Mouse (Mus musculus): ENCODE data around the gene Aida. TPM values are rescaled to one million over a fixed set of nuclear protein-coding genes. Genes with fewer than 3 reads are reported as not detected.

Aida gene
- total and polyA plus RNA-seq, 3 experiments = 17.7 to 36.0 TPM; not detected in 1

- TF ChIP-seq ETS1 (IDR thresholded peaks at IDR 0.05; ENCODE audit: low read depth, low read length) = peak; percentile 47; the same call in 1 of the 2 replicates
- peak; percentile 55; the same call in 1 of the 2 replicates for TF ChIP-seq MAZ (IDR thresholded peaks at IDR 0.05; ENCODE audit: low read depth, low read length)
- peak; percentile 97 for TF ChIP-seq USF1 (IDR thresholded peaks at IDR 0.05; ENCODE audit: low read depth, low read length)
- no peak for TF ChIP-seq GABPA (IDR thresholded peaks at IDR 0.05; ENCODE audit: low read depth, low read length)
- peak; percentile 93 for TF ChIP-seq MAX (IDR thresholded peaks at IDR 0.05; ENCODE audit: low read length)
- no peak for TF ChIP-seq CHD2 (IDR thresholded peaks at IDR 0.05; ENCODE audit: low read length)
- TF ChIP-seq TAL1 (IDR thresholded peaks at IDR 0.05; ENCODE audit: low read length) = peak; percentile 26; the same call in 1 of the 2 replicates
- no peak for TF ChIP-seq SMC3 (IDR thresholded peaks at IDR 0.05; ENCODE audit: low read depth, low read length)
- no peak for TF ChIP-seq ZC3H11A (IDR thresholded peaks at IDR 0.05; ENCODE audit: low read depth, low read length)
- no peak for TF ChIP-seq ZKSCAN1 (IDR thresholded peaks at IDR 0.05; ENCODE audit: low read depth, low read length)
- TF ChIP-seq NELFE (IDR thresholded peaks at IDR 0.05; ENCODE audit: low read depth, low read length) = peak; percentile 85
- TF ChIP-seq KAT2A (conservative IDR thresholded peaks at IDR 0.05; ENCODE audit: low read depth, low read length) = no peak; the same call in 1 of the 2 replicates
- peak in 1 of 2 experiments; percentile 83; a peak in 2 of 4 replicates for TF ChIP-seq POLR2A (IDR thresholded peaks at IDR 0.05; ENCODE audit: control insufficient read depth in 1 of 2, insufficient read depth in 1 of 2, low read depth in 1 of 2, low read length in 2 of 2, poor library complexity in 1 of 2)
Measured at GRCm38 (mm10) chr1:183296877-183297383, 540 bp downstream of the Aida start, which contains the start of gene Brox (continued).

GRCm38 (mm10) chr1:183297473-183297885, 1.1 kb downstream of the Aida start:
- no peaks in the 10 kb centered on the region for H3K27me3 ChIP-seq (ENCODE audit: control insufficient read depth in 1 of 2, insufficient read depth in 2 of 2, low read length in 2 of 2)

DNA sequence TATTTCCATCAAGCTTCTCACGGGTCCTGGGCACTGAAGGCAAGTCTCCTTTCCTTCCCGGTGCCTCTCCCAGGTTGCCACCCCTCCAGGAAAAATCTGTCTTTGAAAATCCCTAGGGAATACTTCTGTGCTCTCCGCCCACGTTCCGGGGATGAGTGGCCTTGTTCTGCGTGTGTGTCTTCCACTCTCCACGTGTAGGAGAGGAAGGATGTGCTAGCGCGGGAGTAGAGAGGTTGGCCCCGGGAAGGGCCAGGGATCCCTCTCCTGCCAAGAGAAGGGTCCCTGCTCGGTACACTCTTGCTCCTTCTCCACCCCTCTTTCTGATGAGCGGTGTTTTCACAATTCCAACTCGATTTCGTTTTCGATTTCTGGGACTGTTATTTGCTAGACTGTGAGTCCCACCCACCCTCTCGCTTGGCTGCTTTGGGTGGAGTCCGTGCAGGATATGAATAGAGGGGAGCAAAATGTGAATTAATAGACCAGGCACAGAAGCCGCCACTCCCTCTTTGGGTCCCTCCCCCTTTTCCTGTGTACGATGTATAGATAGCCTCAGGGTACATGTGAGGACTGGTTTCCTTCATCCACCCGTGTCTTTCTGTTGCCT, 1.6 kb downstream of the Aida start:
- Histone ChIP-seq H3K27ac (ENCODE audit: control insufficient read depth, low read depth, low read length) (peak overlapping the region; percentile 56), H3K9me3 (replicated peaks; ENCODE audit: insufficient read depth, low read length) (no peaks in the 10 kb centered on the region), H3K27me3 (ENCODE audit: control insufficient read depth in 1 of 2, insufficient read depth in 2 of 2, low read length in 2 of 2) (no peaks in the 10 kb centered on the region), H3K9ac (ENCODE audit: control insufficient read depth, low read depth, low read length, poor library complexity, severe bottlenecking) (peak overlapping the region; percentile 62), H3K4me3 (ENCODE audit: control insufficient read depth in 1 of 2, insufficient read depth in 1 of 2, low read depth in 2 of 2, low read length in 2 of 2) (peak overlapping the region; percentile 58 to 67), H3K79me2 (ENCODE audit: control insufficient read depth, insufficient read depth, low read length, poor library complexity) (peaks cover 9% of the 10 kb centered on the region; the same call in 1 of the 2 replicates), H3K36me3 (ENCODE audit: control insufficient read depth in 1 of 2, insufficient read depth in 2 of 2, low read length in 2 of 2) (peaks cover 0 to 4% of the 10 kb centered on the region in 2 experiments; a peak in 2 of 4 replicates), H3K4me1 (ENCODE audit: control insufficient read depth in 1 of 2, insufficient read depth in 2 of 2, low read length in 2 of 2) (no peaks in the 10 kb centered on the region)
- peak; percentile 92 for DNase-seq (ENCODE audit: low read depth, low spot score)
- TF ChIP-seq POLR2AphosphoS2 (IDR thresholded peaks at IDR 0.05; ENCODE audit: low read length) (no peak), CTCF (IDR thresholded peaks at IDR 0.05 in 2 of 3, conservative IDR thresholded peaks at IDR 0.05 in 1 of 3; ENCODE audit: control insufficient read depth in 1 of 3, insufficient read depth in 1 of 3, low read depth in 2 of 3, low read length in 3 of 3, poor library complexity in 1 of 3, severe bottlenecking in 1 of 3) (no peak), MAFK (IDR thresholded peaks at IDR 0.05; ENCODE audit: borderline replicate concordance, low read depth, low read length) (no peak), EP300 (IDR thresholded peaks at IDR 0.05; ENCODE audit: low read depth in 1 of 2, low read length in 2 of 2) (peak in 1 of 2 experiments; percentile 35; a peak in 1 of 4 replicates), SMC3 (IDR thresholded peaks at IDR 0.05; ENCODE audit: low read depth, low read length) (no peak), MYC (IDR thresholded peaks at IDR 0.05; ENCODE audit: low read depth, low read length) (peak; percentile 49; the same call in 1 of the 2 replicates), NELFE (IDR thresholded peaks at IDR 0.05; ENCODE audit: low read depth, low read length) (peak; percentile 67), MAX (IDR thresholded peaks at IDR 0.05; ENCODE audit: low read length) (peak; percentile 57), CHD2 (IDR thresholded peaks at IDR 0.05; ENCODE audit: low read length) (no peak), SIN3A (IDR thresholded peaks at IDR 0.05; ENCODE audit: low read length) (peak; percentile 84), GATA1 (IDR thresholded peaks at IDR 0.05; ENCODE audit: low read depth, low read length) (no peak), NRF1 (IDR thresholded peaks at IDR 0.05; ENCODE audit: insufficient read depth, low read depth, low read length, poor library complexity, severe bottlenecking) (peak; percentile 28; the same call in 1 of the 2 replicates), ZKSCAN1 (IDR thresholded peaks at IDR 0.05; ENCODE audit: low read depth, low read length) (no peak), TCF12 (IDR thresholded peaks at IDR 0.05; ENCODE audit: low read depth, low read length) (peak; percentile 60; the same call in 1 of the 2 replicates), POLR2AphosphoS5 (IDR thresholded peaks at IDR 0.05; ENCODE audit: borderline replicate concordance, low read depth, low read length) (0 out of 2 replicates have a peak, but pooled peaks have one; percentile 47), RAD21 (IDR thresholded peaks at IDR 0.05; ENCODE audit: low read depth, low read length) (no peak), MXI1 (IDR thresholded peaks at IDR 0.05; ENCODE audit: low read depth, low read length) (peak; percentile 92), ELF1 (IDR thresholded peaks at IDR 0.05; ENCODE audit: low read depth, low read length) (peak; percentile 58)

More at GRCm38 (mm10) chr1:183297473-183297885, 1.1 kb downstream of the Aida start:
- H3K4me3 ChIP-seq (ENCODE audit: control insufficient read depth in 1 of 2, insufficient read depth in 1 of 2, low read depth in 2 of 2, low read length in 2 of 2) = peak overlapping the region; percentile 58 to 67
- H3K36me3 ChIP-seq (ENCODE audit: control insufficient read depth in 1 of 2, insufficient read depth in 2 of 2, low read length in 2 of 2) = peaks cover 0 to 6% of the 10 kb centered on the region in 2 experiments; a peak in 2 of 4 replicates
- peak overlapping the region; percentile 56 for H3K27ac ChIP-seq (ENCODE audit: control insufficient read depth, low read depth, low read length)
- DNase-seq (ENCODE audit: low read depth, low spot score) = peak; percentile 76
- TF ChIP-seq TAL1 (IDR thresholded peaks at IDR 0.05; ENCODE audit: low read length) (peak; percentile 25; the same call in 1 of the 2 replicates), ETS1 (IDR thresholded peaks at IDR 0.05; ENCODE audit: low read depth, low read length) (peak; percentile 56), SMC3 (IDR thresholded peaks at IDR 0.05; ENCODE audit: low read depth, low read length) (no peak)
- H3K9me3 ChIP-seq (replicated peaks; ENCODE audit: insufficient read depth, low read length) = no peaks in the 10 kb centered on the region
- H3K4me1 ChIP-seq (ENCODE audit: control insufficient read depth in 1 of 2, insufficient read depth in 2 of 2, low read length in 2 of 2) = no peaks in the 10 kb centered on the region
- peaks cover 10% of the 10 kb centered on the region; the same call in 1 of the 2 replicates for H3K79me2 ChIP-seq (ENCODE audit: control insufficient read depth, insufficient read depth, low read length, poor library complexity)
- peak overlapping the region; percentile 62 for H3K9ac ChIP-seq (ENCODE audit: control insufficient read depth, low read depth, low read length, poor library complexity, severe bottlenecking)

Measured in MEL (cell line).